Mouse (Mus musculus): Measurements from ENCODE around the gene Myl3. TPM values are rescaled to one million over a fixed set of nuclear protein-coding genes. Genes with fewer than 3 reads are reported as not detected.
A peak's percentile ranks its signal among the peaks of the same experiment; 100 is the strongest.

Gene Myl3
- total and polyA plus RNA-seq, 3 experiments = not detected

- DNase-seq (ENCODE audit: low spot score) (no peak), ATAC-seq (ENCODE audit: extremely low read depth, insufficient number of reproducible peaks, low FRiP score, poor library complexity, severe bottlenecking) (no peak)
- Histone ChIP-seq H3K4me1 (ENCODE audit: insufficient read depth, low read depth, low read length) (peaks cover 2% of the 10 kb centered on the region; the same call in 1 of the 2 replicates), H3K27me3 (ENCODE audit: insufficient read depth, low read length) (peaks cover 32% of the 10 kb centered on the region; the same call in 1 of the 2 replicates), H3K36me3 (replicated peaks) (peaks cover 12% of the 10 kb centered on the region), H3K4me3 (ENCODE audit: low read depth, low read length) (no peak overlapping the region), H3K9me3 (replicated peaks) (peaks cover 5% of the 10 kb centered on the region)
- TF ChIP-seq CTCF (IDR thresholded peaks at IDR 0.05; ENCODE audit: low read depth, low read length) (no peak), TAL1 (conservative IDR thresholded peaks at IDR 0.05; ENCODE audit: low read depth, low read length) (no peak), POLR2AphosphoS5 (IDR thresholded peaks at IDR 0.05; ENCODE audit: insufficient replicate concordance, low read depth, low read length) (no peak), GATA2 (IDR thresholded peaks at IDR 0.05; ENCODE audit: borderline replicate concordance, low read depth, low read length) (no peak), GATA1 (IDR thresholded peaks at IDR 0.05; ENCODE audit: borderline replicate concordance, low read length) (no peak)
Observed at GRCm38 (mm10) chr9:110722060-110722459, 19.6 kb upstream of the Myl3 start.

- DNase-seq (ENCODE audit: low spot score) (no peak), ATAC-seq (ENCODE audit: extremely low read depth, insufficient number of reproducible peaks, low FRiP score, poor library complexity, severe bottlenecking) (no peak)
- Histone ChIP-seq H3K27me3 (ENCODE audit: insufficient read depth, low read length) (peaks cover 59% of the 10 kb centered on the region), H3K9me3 (replicated peaks) (peaks cover 5% of the 10 kb centered on the region), H3K36me3 (replicated peaks) (no peaks in the 10 kb centered on the region), H3K4me1 (ENCODE audit: insufficient read depth, low read depth, low read length) (no peaks in the 10 kb centered on the region), H3K4me3 (ENCODE audit: low read depth, low read length) (no peak overlapping the region)
- TF ChIP-seq POLR2AphosphoS5 (IDR thresholded peaks at IDR 0.05; ENCODE audit: insufficient replicate concordance, low read depth, low read length) = no peak
- TF ChIP-seq GATA1 (IDR thresholded peaks at IDR 0.05; ENCODE audit: borderline replicate concordance, low read length) = no peak
- no peak for TF ChIP-seq TAL1 (conservative IDR thresholded peaks at IDR 0.05; ENCODE audit: low read depth, low read length)
- TF ChIP-seq CTCF (IDR thresholded peaks at IDR 0.05; ENCODE audit: low read depth, low read length) = no peak
- no peak for TF ChIP-seq GATA2 (IDR thresholded peaks at IDR 0.05; ENCODE audit: borderline replicate concordance, low read depth, low read length)
Observed at GRCm38 (mm10) chr9:110725721-110726135, 15.9 kb upstream of the Myl3 start.

- H3K9me3 ChIP-seq (replicated peaks) = peaks cover 5% of the 10 kb centered on the region
- no peak for DNase-seq (ENCODE audit: low spot score)
- H3K27me3 ChIP-seq (ENCODE audit: insufficient read depth, low read length) = peaks cover 66% of the 10 kb centered on the region
- TF ChIP-seq POLR2AphosphoS5 (IDR thresholded peaks at IDR 0.05; ENCODE audit: insufficient replicate concordance, low read depth, low read length) = no peak
- no peak for TF ChIP-seq GATA2 (IDR thresholded peaks at IDR 0.05; ENCODE audit: borderline replicate concordance, low read depth, low read length)
- no peak for TF ChIP-seq TAL1 (conservative IDR thresholded peaks at IDR 0.05; ENCODE audit: low read depth, low read length)
- no peak for TF ChIP-seq CTCF (IDR thresholded peaks at IDR 0.05; ENCODE audit: low read depth, low read length)
- peaks cover under 1% of the 10 kb centered on the region; the same call in 1 of the 2 replicates for H3K4me1 ChIP-seq (ENCODE audit: insufficient read depth, low read depth, low read length)
- no peaks in the 10 kb centered on the region for H3K36me3 ChIP-seq (replicated peaks)
- ATAC-seq (ENCODE audit: extremely low read depth, insufficient number of reproducible peaks, low FRiP score, poor library complexity, severe bottlenecking) = no peak
- H3K4me3 ChIP-seq (ENCODE audit: low read depth, low read length) = no peak overlapping the region; the same call in 1 of the 2 replicates
Observed at GRCm38 (mm10) chr9:110726867-110727266, 14.8 kb upstream of the Myl3 start.

- Histone ChIP-seq H3K4me1 (ENCODE audit: insufficient read depth, low read depth, low read length) (peaks cover 19% of the 10 kb centered on the region), H3K27me3 (ENCODE audit: insufficient read depth, low read length) (peaks cover 83% of the 10 kb centered on the region), H3K9me3 (replicated peaks) (no peaks in the 10 kb centered on the region), H3K36me3 (replicated peaks) (no peaks in the 10 kb centered on the region), H3K4me3 (ENCODE audit: low read depth, low read length) (no peak overlapping the region)
- no peak for TF ChIP-seq GATA2 (IDR thresholded peaks at IDR 0.05; ENCODE audit: borderline replicate concordance, low read depth, low read length)
- no peak for TF ChIP-seq POLR2AphosphoS5 (IDR thresholded peaks at IDR 0.05; ENCODE audit: insufficient replicate concordance, low read depth, low read length)
- TF ChIP-seq TAL1 (conservative IDR thresholded peaks at IDR 0.05; ENCODE audit: low read depth, low read length) = no peak
- no peak for TF ChIP-seq GATA1 (IDR thresholded peaks at IDR 0.05; ENCODE audit: borderline replicate concordance, low read length)
- peak; percentile 24; the same call in 1 of the 2 replicates for TF ChIP-seq CTCF (IDR thresholded peaks at IDR 0.05; ENCODE audit: low read depth, low read length)
- ATAC-seq (ENCODE audit: extremely low read depth, insufficient number of reproducible peaks, low FRiP score, poor library complexity, severe bottlenecking) (no peak), DNase-seq (ENCODE audit: low spot score) (no peak)
Observed at GRCm38 (mm10) chr9:110729841-110730240, 11.8 kb upstream of the Myl3 start.

- TF ChIP-seq GATA1 (IDR thresholded peaks at IDR 0.05; ENCODE audit: borderline replicate concordance, low read length) (no peak), GATA2 (IDR thresholded peaks at IDR 0.05; ENCODE audit: borderline replicate concordance, low read depth, low read length) (no peak), TAL1 (conservative IDR thresholded peaks at IDR 0.05; ENCODE audit: low read depth, low read length) (no peak), CTCF (IDR thresholded peaks at IDR 0.05; ENCODE audit: low read depth, low read length) (no peak), POLR2AphosphoS5 (IDR thresholded peaks at IDR 0.05; ENCODE audit: insufficient replicate concordance, low read depth, low read length) (no peak)
- Histone ChIP-seq H3K4me3 (ENCODE audit: low read depth, low read length) (no peak overlapping the region), H3K4me1 (ENCODE audit: insufficient read depth, low read depth, low read length) (peaks cover 19% of the 10 kb centered on the region), H3K36me3 (replicated peaks) (no peaks in the 10 kb centered on the region), H3K9me3 (replicated peaks) (no peaks in the 10 kb centered on the region), H3K27me3 (ENCODE audit: insufficient read depth, low read length) (peaks cover 82% of the 10 kb centered on the region)
- ATAC-seq (ENCODE audit: extremely low read depth, insufficient number of reproducible peaks, low FRiP score, poor library complexity, severe bottlenecking) = no peak
- DNase-seq (ENCODE audit: low spot score) = no peak
Observed at GRCm38 (mm10) chr9:110731859-110732258, 9.8 kb upstream of the Myl3 start.

GRCm38 (mm10) chr9:110732623-110733022, 9.0 kb upstream of the Myl3 start:
- H3K9me3 ChIP-seq (replicated peaks) = no peaks in the 10 kb centered on the region
- peak overlapping the region; percentile 66; the same call in 1 of the 2 replicates for H3K4me3 ChIP-seq (ENCODE audit: low read depth, low read length)
- peaks cover 74% of the 10 kb centered on the region for H3K27me3 ChIP-seq (ENCODE audit: insufficient read depth, low read length)
- peak; percentile 91 for ATAC-seq (ENCODE audit: extremely low read depth, insufficient number of reproducible peaks, low FRiP score, poor library complexity, severe bottlenecking)
- peak; percentile 89 for DNase-seq (ENCODE audit: low spot score)
- peaks cover 19% of the 10 kb centered on the region for H3K4me1 ChIP-seq (ENCODE audit: insufficient read depth, low read depth, low read length)
- TF ChIP-seq TAL1 (conservative IDR thresholded peaks at IDR 0.05; ENCODE audit: low read depth, low read length) (no peak), POLR2AphosphoS5 (IDR thresholded peaks at IDR 0.05; ENCODE audit: insufficient replicate concordance, low read depth, low read length) (no peak), GATA2 (IDR thresholded peaks at IDR 0.05; ENCODE audit: borderline replicate concordance, low read depth, low read length) (no peak), CTCF (IDR thresholded peaks at IDR 0.05; ENCODE audit: low read depth, low read length) (no peak), GATA1 (IDR thresholded peaks at IDR 0.05; ENCODE audit: borderline replicate concordance, low read length) (no peak)
- H3K36me3 ChIP-seq (replicated peaks) = no peaks in the 10 kb centered on the region

Measured in G1E (cell line).